Mouse (Mus musculus) heart, adult 2 months (tissue): ENCODE measurements around the gene Kdm4b. TPM values are rescaled to one million over a fixed set of nuclear protein-coding genes. Genes with fewer than 3 reads are reported as not detected.

Experiments
- DNase-seq, 2 experiments: peaks; one replicate each; pipeline ENCODE4 v3.0.0; 2021
- H3K27ac ChIP-seq: fragments of 200-600 bp; 2 replicates; pipeline ENCODE4 v1.8.1; 2022
- H3K27me3 ChIP-seq: fragments of 200-500 bp; 2 replicates; pipeline ENCODE4 v1.6.1; 2012; ENCODE audit warnings: mild to moderate bottlenecking, low read length, inconsistent platforms, mixed read lengths; ENCODE audit not compliant: control insufficient read depth, insufficient read depth
- H3K36me3 ChIP-seq: fragments of 200-500 bp; 2 replicates; pipeline ENCODE4 v1.6.1; 2012; ENCODE audit warnings: low read length, inconsistent platforms; ENCODE audit not compliant: control insufficient read depth, insufficient read depth
- H3K4me1 ChIP-seq: fragments of 200-500 bp; 2 replicates; pipeline ENCODE4 v1.6.1; 2011; ENCODE audit warnings: low read length; ENCODE audit not compliant: control insufficient read depth, insufficient read depth
- H3K4me3 ChIP-seq: fragments of 200-600 bp; 2 replicates; pipeline ENCODE4 v1.8.1; 2022
- H3K79me2 ChIP-seq: fragments of 200-500 bp; replicated peaks from 2 replicates; pipeline ENCODE4 v1.6.1; 2012; ENCODE audit warnings: mild to moderate bottlenecking, inconsistent platforms, low read length, moderate library complexity, mixed read lengths; ENCODE audit not compliant: control insufficient read depth, insufficient read depth
- H3K9ac ChIP-seq: fragments of 200-500 bp; 2 replicates; pipeline ENCODE4 v1.6.1; 2012; ENCODE audit warnings: low read depth, mild to moderate bottlenecking, control low read depth, inconsistent platforms, low read length, mixed read lengths
- CTCF ChIP-seq: fragments of 200-600 bp; IDR thresholded peaks from 2 replicates; pipeline ENCODE4 v1.8.1; 2022; ENCODE audit warnings: antibody characterized with exemption, mild to moderate bottlenecking, moderate library complexity
- EP300 ChIP-seq: fragments of 200-500 bp; IDR thresholded peaks from 2 replicates; pipeline ENCODE4 v1.6.1; 2011; ENCODE audit warnings: low read depth, low read length, control low read depth; ENCODE audit not compliant: insufficient read depth
- POLR2A ChIP-seq: fragments of 200-500 bp; IDR thresholded peaks from 2 replicates; pipeline ENCODE4 v1.6.1; 2011; ENCODE audit warnings: mild to moderate bottlenecking, low read depth, low read length, control low read depth; ENCODE audit not compliant: insufficient read depth
- WGBS: fragments of 180-500 bp; shearing (Covaris S2); methylation state at CpG from one replicate; pipeline ENCODE4 v1.1.7; 2018; 5-methylcytosine and 5-hydroxymethylcytosine counted together
- intact Hi-C: fragments of 180-260 bp; cut with DNase I; formaldehyde crosslinking; loops from one replicate; pipeline ENCODE4 v1.15.1; 2025
- polyA plus RNA-seq: library from polyadenylated mRNA; depleted of rRNA; stranded (reverse); fragments of >200 nt; gene quantifications from 2 replicates; pipeline ENCODE4 v1.2.3, GENCODE M21; 2012
- total RNA-seq, 2 experiments: library from RNA; stranded (reverse); gene quantifications; 2 replicates each; pipeline ENCODE4 v1.2.3; 2021

Kdm4b gene
- total and polyA plus RNA-seq, 3 experiments, result 23.0 to 36.1 (median 26.2) TPM

- under 1% methylated on average over 43 of the region's 43 CpGs for WGBS
- Histone ChIP-seq H3K4me3 (peak within 1 kb of the TSS; percentile 71), H3K36me3 (no peaks in the 10 kb centered on the region), H3K4me1 (peaks cover 1% of the 10 kb centered on the region; the same call in 1 of the 2 replicates), H3K27me3 (no peaks in the 10 kb centered on the region), H3K79me2 (no peaks in the 10 kb centered on the region), H3K27ac (no peak within 1 kb of the TSS), H3K9ac (peak within 1 kb of the TSS; percentile 57)
- DNase-seq, result peak; percentile 78 to 83
- intact Hi-C loops, result no loop called here
- TF ChIP-seq EP300 (no peak), POLR2A (no peak), CTCF (no peak)
These were observed 22.6 kb upstream of the Kdm4b start, which contains the start of gene Uhrf1 for GRCm38 (mm10) chr17:56303160-56303846. Gene Uhrf1 (plus strand): TSS chr17:56303321.

GRCm38 (mm10) chr17:56303847-56304586, 21.8 kb upstream of the Kdm4b start:
- intact Hi-C loops, result loop anchor here (2.0 kb wide), 2 partner anchors 13 to 21 kb away; no protein-coding TSS in a partner anchor
- no peak for TF ChIP-seq EP300
- TF ChIP-seq POLR2A, result no peak
- peak; percentile 16; the same call in 1 of the 2 replicates for TF ChIP-seq CTCF
- peak; percentile 96 for DNase-seq
- peak overlapping the region; percentile 71 for H3K4me3 ChIP-seq
- under 1% methylated on average over 68 of the region's 68 CpGs for WGBS
- no peak overlapping the region for H3K27ac ChIP-seq
- H3K79me2 ChIP-seq, result no peaks in the 10 kb centered on the region
- no peaks in the 10 kb centered on the region for H3K27me3 ChIP-seq
- peak overlapping the region; percentile 57 for H3K9ac ChIP-seq
- H3K36me3 ChIP-seq, result no peaks in the 10 kb centered on the region
- peaks cover 1% of the 10 kb centered on the region; the same call in 1 of the 2 replicates for H3K4me1 ChIP-seq

GRCm38 (mm10) chr17:56304718-56305117, 21.1 kb upstream of the Kdm4b start:
- H3K27ac ChIP-seq, result no peak overlapping the region
- no peaks in the 10 kb centered on the region for H3K36me3 ChIP-seq
- peaks cover 1% of the 10 kb centered on the region; the same call in 1 of the 2 replicates for H3K4me1 ChIP-seq
- TF ChIP-seq CTCF, result no peak
- TF ChIP-seq POLR2A, result no peak
- TF ChIP-seq EP300, result no peak
- intact Hi-C loops, result loop anchor here (2.0 kb wide), 2 partner anchors 14 to 20 kb away; no protein-coding TSS in a partner anchor
- no peak overlapping the region for H3K9ac ChIP-seq
- H3K4me3 ChIP-seq, result no peak overlapping the region; the same call in 1 of the 2 replicates
- WGBS, result 18% methylated on average over 11 of the region's 11 CpGs
- H3K27me3 ChIP-seq, result no peaks in the 10 kb centered on the region
- H3K79me2 ChIP-seq, result no peaks in the 10 kb centered on the region
- DNase-seq, result no peak

- 57% methylated on average over 9 of the region's 9 CpGs for WGBS
- intact Hi-C loops, result loop anchor here (2.0 kb wide), 2 partner anchors 14 to 20 kb away; no protein-coding TSS in a partner anchor
- no peak for TF ChIP-seq EP300
- no peak for TF ChIP-seq CTCF
- TF ChIP-seq POLR2A, result no peak
- Histone ChIP-seq H3K36me3 (no peaks in the 10 kb centered on the region), H3K27ac (no peak overlapping the region), H3K4me1 (peaks cover 1% of the 10 kb centered on the region; the same call in 1 of the 2 replicates), H3K4me3 (no peak overlapping the region), H3K79me2 (no peaks in the 10 kb centered on the region), H3K9ac (no peak overlapping the region), H3K27me3 (no peaks in the 10 kb centered on the region)
- DNase-seq, result no peak
These were observed 20.7 kb upstream of the Kdm4b start for GRCm38 (mm10) chr17:56305156-56305555.

GRCm38 (mm10) chr17:56305826-56306225, 20.0 kb upstream of the Kdm4b start:
- Histone ChIP-seq H3K9ac (no peak overlapping the region), H3K4me1 (peaks cover 1% of the 10 kb centered on the region; the same call in 1 of the 2 replicates), H3K79me2 (no peaks in the 10 kb centered on the region), H3K4me3 (no peak overlapping the region), H3K27me3 (no peaks in the 10 kb centered on the region), H3K27ac (no peak overlapping the region), H3K36me3 (no peaks in the 10 kb centered on the region)
- DNase-seq, result no peak
- TF ChIP-seq CTCF (peak; percentile 64), POLR2A (no peak), EP300 (no peak)
- intact Hi-C loops, result loop anchor here (2.0 kb wide), 2 partner anchors 15 to 19 kb away; no protein-coding TSS in a partner anchor
- WGBS, result 57% methylated on average over 8 of the region's 8 CpGs

GRCm38 (mm10) chr17:56308088-56308487, 17.8 kb upstream of the Kdm4b start:
- H3K36me3 ChIP-seq, result no peaks in the 10 kb centered on the region
- WGBS, result 74% methylated on average over 6 of the region's 6 CpGs
- no peaks in the 10 kb centered on the region for H3K27me3 ChIP-seq
- intact Hi-C loops, result no loop called here
- H3K9ac ChIP-seq, result no peak overlapping the region
- no peak overlapping the region for H3K27ac ChIP-seq
- no peaks in the 10 kb centered on the region; the same call in 1 of the 2 replicates for H3K4me1 ChIP-seq
- no peak overlapping the region for H3K4me3 ChIP-seq
- DNase-seq, result no peak
- TF ChIP-seq POLR2A (no peak), EP300 (no peak), CTCF (no peak)
- no peaks in the 10 kb centered on the region for H3K79me2 ChIP-seq
